Mouse (Mus musculus) left cerebral cortex, adult 9 months (tissue): ENCODE measurements around the gene Nckap5l.
"Not testable (repeated sequence)": the region's sequence is repeated elsewhere in the genome, so short reads cannot be mapped to it uniquely, and the experiment has no call there.

ENCODE experiments used
- DNase-seq, 2 experiments: peaks; one replicate each; pipeline ENCODE4 v3.0.0; 2022; ENCODE audit warnings: low spot score in 2 of 2

Nckap5l gene

GRCm38 (mm10) chr15:99396875-99397274, 60.7 kb downstream of the Nckap5l start:
- no peak for DNase-seq

- DNase-seq: no peak
These were observed 61.1 kb downstream of the Nckap5l start for GRCm38 (mm10) chr15:99396462-99396861.

GRCm38 (mm10) chr15:99393386-99394252, 63.9 kb downstream of the Nckap5l start:
- DNase-seq: peak in 1 of 2 experiments; percentile 36

- DNase-seq: peak; percentile 99 to 100
These were observed 64.8 kb downstream of the Nckap5l start, which contains the start of gene Tmbim6 for GRCm38 (mm10) chr15:99392486-99393385. Gene Tmbim6 (plus strand): TSS chr15:99392882.

- no peak for DNase-seq
These were observed 65.6 kb downstream of the Nckap5l start for GRCm38 (mm10) chr15:99391975-99392374.

- no peak for DNase-seq
These were observed 66.8 kb downstream of the Nckap5l start for GRCm38 (mm10) chr15:99390472-99391401.

- no peak for DNase-seq
These were observed 69.6 kb downstream of the Nckap5l start for GRCm38 (mm10) chr15:99387976-99388375.

- DNase-seq: no peak
These were observed 70.8 kb downstream of the Nckap5l start for GRCm38 (mm10) chr15:99386796-99387195.

GRCm38 (mm10) chr15:99386110-99386509, 71.4 kb downstream of the Nckap5l start:
- DNase-seq: not testable (repeated sequence)

- DNase-seq: no peak
These were observed 73.5 kb downstream of the Nckap5l start for GRCm38 (mm10) chr15:99384071-99384470.

- no peak for DNase-seq
These were observed 74.7 kb downstream of the Nckap5l start for GRCm38 (mm10) chr15:99382893-99383292.

GRCm38 (mm10) chr15:99376240-99376639, 81.3 kb downstream of the Nckap5l start:
- DNase-seq: no peak

- DNase-seq: no peak
These were observed 82.0 kb downstream of the Nckap5l start for GRCm38 (mm10) chr15:99375581-99375980.

- DNase-seq: no peak
These were observed 82.5 kb downstream of the Nckap5l start for GRCm38 (mm10) chr15:99375036-99375435.

GRCm38 (mm10) chr15:99372761-99373160, 84.8 kb downstream of the Nckap5l start:
- DNase-seq: no peak
